Mouse (Mus musculus): ENCODE measurements around the gene Mad1l1.
"Not testable (repeated sequence)": the region's sequence is repeated elsewhere in the genome, so short reads cannot be mapped to it uniquely, and the experiment has no call there.

The Mad1l1 gene

DNA sequence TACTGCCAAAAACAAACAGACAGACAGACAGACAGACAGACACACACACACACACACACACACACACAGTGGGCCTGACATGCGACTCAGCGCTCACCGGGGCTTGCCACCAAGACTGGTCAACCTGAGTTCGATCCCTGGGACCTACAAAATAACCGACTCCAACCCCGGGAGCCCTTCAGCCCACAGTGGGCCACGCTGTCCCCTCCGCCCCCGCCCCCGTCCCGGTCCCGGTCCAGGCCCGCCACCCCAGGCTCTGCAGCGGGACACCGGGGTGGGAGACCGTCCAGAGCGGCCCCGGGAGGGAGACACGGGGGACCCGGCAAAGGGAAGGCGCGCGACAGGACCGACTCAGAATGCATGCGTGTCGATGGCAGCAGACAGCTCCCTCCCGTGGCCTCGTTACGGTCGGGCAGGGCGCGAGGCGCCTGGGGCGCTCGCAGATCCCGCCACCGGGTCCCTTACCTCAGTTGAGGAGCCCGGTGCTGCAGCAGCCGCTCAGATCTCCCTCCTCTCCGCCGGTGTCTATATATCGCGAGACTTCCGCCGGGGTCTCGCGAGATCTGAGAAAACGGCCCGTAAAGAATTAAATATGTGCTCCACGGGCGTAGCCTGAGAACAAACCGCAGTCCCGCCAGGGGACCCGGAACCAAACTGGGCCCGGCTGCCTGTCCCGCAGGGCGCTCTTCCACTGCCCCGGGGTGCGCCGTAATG is at the start of gene Mad1l1, which contains the start of gene Nudt1:
Gene Mad1l1 (minus strand): TSS at position 511 of the 714 bp plus-strand sequence.
Gene Nudt1 (plus strand): TSS at position 615 of the 714 bp plus-strand sequence.
- DNase-seq (ENCODE audit: low spot score in 2 of 2) = peak; percentile 94 to 96

DNA sequence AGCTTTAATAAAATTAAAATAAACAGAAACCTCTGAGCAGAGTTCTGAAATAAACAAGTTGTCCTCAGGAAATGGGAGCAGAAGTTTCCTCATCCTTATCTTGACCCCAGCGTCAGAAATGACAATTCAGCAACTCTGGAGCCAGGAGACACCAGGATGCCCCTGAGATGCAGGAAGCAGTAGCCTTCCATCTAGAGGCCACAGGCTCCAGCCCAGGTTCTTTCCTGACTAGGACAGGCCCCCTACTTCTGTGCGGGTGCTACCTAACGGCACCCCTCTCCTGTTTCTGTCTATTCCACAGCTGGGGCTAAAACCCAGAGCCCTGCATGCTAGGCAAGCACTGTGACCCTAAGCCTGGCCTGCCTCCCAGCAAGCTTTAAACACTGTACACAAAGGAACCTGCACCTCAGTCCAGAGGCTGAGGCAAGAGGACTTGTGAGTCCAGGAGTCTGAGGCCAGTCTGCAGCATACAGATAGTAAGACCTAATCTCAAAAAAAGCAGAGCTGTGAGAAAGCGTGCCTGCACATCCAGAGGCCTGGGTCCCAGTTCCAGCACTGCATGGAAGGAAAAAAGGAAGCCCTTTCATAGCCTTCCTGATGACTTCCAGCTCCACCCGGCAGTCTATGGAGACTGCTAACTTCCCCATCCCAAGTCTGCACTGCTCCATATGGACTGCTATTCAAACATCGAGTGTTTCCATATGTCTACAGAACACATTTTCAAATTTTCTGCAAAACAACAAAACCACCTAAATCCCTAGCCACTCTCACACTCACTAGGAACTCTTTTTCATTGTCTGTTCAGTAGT is 49.3 kb upstream of the Mad1l1 start:
- peak; percentile 36 to 47 for DNase-seq (ENCODE audit: low spot score in 2 of 2)

DNA sequence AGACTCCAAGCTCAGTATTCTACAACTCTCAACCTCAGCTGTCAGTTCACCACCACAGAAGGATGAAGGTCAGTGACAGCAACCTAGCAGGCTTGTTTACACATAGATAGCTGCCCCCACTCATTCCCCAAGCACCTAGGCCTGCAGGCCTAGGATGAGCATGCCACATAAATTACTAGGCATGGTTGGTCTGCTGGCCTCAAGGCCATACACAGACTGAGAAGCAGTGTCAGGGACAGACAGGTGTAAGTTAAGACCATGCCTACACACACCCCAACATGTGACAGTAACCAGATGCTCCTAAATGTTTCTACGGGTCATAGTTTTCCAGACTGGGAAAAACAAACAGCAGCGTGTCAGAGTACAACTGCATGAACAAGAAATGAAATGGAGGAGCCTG is 48.1 kb upstream of the Mad1l1 start:
- DNase-seq (ENCODE audit: low spot score in 2 of 2) = no peak

DNA sequence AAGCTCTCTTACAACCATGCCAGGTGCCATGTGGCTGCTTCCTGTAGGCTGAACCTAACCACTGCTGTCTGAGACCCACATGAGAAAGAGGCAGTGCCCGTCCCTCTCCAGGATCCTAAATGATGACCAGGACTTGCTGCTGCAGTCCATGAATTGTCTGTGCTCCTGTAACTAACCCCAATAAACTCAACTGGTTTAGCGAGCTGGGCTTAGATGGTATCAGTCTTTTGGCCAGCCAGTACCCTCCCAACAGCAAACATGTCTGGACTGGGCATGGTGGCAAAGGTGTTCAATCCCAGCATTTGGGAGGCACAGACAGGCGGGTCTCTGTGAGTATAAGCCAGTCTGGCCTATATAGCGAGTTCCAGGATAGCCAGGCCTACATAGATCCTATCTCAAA is 47.6 kb upstream of the Mad1l1 start:
- no peak for DNase-seq (ENCODE audit: low spot score in 2 of 2)

DNA sequence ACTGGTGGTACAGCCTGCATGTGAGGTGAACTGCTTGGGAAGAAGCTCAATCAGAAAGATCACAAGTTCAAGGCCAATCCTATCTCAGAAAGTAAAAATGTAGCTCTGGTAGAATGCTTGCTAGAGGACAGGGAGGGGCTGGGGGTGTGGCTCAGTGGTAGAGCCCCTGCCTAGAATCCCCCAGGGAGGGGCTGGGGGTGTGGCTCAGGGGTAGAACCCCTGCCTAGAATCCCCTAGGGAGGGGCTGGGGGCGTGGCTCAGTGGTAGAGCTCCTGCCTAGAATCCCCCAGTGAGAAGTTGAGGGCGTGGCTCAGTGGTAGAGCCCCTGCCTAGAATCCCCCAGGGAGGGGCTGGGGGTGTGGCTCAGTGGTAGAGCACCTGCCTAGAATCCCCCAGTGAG is 46.8 kb upstream of the Mad1l1 start:
- DNase-seq (ENCODE audit: low spot score in 2 of 2) = not testable (repeated sequence)

DNA sequence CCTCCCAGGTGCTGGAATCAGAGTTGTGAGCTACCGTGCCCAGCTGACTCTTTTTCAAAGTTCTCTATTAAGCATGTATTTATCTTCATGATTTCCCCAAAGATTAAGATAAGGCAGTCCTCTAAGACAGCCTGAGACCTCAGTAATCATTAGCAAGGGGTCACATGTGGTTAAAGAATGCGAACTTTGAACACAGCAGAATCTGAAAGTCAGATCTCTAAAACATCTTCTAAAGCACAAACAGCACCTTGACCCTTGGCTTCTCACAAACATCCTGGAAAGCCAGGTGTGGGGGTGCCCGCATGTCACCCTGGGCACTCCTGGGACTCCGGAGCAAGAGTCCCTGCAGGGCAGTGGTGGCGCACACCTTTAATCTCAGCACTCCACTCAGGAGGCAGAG is 43.1 kb upstream of the Mad1l1 start:
- DNase-seq (ENCODE audit: low spot score in 2 of 2) = no peak

DNA sequence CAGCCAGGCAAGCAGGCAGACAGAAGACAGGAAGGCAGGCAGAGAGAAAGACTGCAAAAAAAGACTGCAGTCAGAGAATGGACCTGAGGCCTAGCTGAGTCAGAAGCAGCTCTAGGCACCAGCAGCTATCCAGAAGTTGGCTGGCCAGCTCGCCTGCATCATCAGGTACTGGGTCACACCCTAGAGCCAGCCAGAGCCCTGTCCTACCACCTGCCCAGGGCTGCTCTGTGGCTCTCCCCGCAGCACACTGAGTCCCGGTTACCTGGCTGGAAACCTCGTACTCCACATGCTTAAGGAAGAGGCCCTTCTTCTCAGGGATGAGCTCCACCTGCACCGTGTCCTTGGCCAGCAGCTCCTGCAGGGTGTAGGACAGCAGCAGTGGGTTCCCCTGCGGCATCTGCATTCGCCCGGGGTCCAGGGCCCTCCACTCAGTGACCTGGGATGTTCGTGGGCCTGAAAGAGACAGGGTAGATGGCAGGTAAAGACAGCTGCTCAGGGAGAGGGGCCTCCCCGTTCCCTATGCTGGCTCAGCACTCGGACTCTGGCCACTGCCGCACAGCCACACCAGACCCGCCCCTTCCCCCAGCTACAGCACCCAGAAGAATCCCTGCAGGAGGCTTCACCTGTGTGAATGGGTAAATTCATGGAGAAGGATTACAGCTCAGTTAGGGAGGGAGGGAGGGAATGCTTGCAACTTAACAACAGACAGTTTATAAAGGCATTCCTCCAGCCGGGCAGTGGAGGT is 38.8 kb upstream of the Mad1l1 start:
- DNase-seq (ENCODE audit: low spot score in 2 of 2) = no peak

DNA sequence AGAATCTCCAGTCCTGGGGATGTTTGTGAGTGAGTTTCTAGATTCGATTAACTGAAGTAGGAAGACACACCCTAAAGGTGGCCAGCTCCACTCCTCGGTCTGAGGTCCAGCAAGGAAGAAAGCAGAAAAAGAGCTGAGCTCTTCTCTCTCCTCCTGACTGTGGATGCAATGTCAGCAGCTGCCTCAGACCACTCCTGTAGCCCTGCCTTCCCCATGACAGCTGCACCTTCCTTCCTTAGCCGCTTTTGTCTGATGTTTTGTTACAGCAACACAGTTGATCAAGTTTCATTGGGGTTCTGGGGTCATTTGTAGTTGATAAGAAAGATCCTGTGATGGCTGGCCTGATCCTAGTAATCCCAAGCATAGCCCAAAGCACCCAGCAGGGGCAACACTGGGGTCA is 36.1 kb upstream of the Mad1l1 start:
- DNase-seq (ENCODE audit: low spot score in 2 of 2) = no peak

DNA sequence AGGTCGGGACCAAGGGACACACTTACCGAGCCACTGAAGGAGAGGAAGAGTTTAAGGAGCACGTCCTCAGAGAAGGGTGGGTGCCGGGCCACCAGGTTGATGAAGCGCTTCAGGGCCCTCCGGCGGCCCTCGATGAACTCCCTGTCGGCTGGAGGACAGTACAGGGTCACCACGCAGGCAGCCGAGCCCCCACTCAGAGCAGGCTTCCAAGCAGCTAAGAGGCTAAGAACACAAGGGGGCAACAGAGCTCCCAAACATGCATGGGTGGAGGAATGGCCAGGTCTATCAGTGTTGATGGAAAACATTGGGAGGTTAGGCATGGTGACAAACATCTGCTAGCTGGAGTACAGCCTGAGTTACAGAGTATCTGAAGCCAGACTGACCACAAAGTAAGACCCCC is 34.6 kb upstream of the Mad1l1 start:
- DNase-seq (ENCODE audit: low spot score in 2 of 2) = no peak

DNA sequence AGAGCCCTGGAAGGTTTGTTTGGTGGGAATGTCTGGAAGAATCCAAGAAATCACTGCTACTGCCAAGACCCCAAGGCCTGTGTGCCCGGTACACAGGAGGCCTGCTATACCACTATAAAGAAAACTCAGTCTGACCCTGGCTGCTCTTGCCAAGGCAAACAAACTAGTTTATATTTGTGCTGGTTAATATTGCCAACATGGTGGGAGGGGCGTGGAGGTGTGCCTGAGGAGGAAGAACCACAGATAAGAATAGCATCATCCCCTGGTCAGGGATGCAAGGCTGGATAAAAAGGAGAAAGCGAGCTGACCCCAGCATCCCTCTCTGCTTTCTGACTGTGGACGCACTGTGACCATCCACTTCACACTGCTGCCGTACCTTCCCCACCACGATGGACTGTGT is 31.0 kb upstream of the Mad1l1 start:
- DNase-seq (ENCODE audit: low spot score in 2 of 2) = no peak

DNA sequence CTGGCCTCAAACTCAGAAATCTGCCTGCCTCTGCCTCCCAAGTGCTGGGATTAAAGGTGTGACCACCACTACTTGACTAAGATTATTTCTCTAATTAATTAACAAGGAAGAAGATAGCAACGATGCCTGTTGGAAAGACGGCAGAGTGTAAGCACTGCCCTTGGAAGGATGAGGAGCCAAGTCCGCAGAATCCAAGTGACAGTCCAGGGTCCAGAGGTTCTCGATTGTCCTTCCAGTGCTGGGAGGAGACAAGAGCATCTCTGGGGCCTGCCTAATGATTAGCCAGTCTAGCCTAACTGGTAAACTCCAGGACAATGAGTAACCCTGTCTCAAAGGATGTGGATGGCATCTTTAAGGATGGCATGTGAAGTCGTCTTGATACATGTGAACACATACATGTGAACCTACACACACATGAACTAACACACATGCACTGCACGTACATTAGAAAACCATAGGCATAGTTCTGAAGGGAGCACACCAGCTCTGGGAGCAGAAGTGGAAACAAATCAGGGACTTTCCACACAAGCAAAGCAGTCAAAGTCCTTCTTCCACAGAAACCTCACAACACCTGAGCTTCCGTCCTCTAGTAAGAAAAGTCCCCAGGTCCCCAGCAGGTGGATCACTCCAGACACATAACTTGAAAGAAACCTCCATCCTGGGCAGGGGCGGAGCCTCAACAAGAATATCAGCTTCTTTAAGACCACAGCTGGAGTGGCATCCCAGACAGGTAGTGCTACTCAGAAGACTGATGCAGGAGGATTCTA is 29.6 kb upstream of the Mad1l1 start:
- DNase-seq (ENCODE audit: low spot score in 2 of 2) = no peak

DNA sequence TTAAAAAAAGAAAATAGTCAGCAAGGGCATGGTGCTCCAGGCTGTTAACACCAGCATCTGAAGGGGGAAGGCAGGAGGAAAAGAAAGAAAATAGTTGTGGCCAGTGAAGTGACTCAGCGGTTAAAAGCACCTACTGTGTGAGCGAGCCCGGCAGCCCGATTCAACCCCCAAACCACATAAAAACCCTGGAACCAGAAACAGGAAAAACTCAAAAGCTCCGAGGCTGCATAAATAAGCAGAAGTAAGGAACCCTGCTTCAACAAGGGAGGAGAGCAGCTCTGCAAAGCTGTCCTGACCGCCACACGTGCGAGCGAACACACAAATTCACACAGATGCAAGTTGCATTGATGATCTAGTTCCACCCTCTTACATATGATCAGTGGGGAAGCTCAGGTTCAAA is 28.5 kb upstream of the Mad1l1 start:
- no peak for DNase-seq (ENCODE audit: low spot score in 2 of 2)

DNA sequence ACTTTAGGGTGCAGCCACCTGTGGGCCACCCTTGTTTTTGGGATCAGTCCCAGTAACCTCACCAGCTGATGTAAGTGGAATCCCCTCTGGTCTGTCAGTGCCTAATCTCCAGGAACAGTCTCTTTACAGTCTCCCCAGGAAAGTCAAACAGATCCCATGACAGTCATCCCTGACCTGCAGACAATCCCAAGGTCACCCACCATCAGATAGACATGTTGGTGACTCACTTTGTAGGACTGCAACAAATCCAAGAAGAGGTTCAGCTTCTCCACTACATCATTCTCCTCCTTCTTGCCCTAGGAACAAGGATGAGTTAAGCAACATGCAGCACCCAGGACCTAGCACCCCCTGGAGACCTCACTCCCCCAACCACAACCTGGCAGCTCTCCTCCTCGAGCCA is 24.7 kb upstream of the Mad1l1 start:
- DNase-seq (ENCODE audit: low spot score in 2 of 2) = no peak

DNA sequence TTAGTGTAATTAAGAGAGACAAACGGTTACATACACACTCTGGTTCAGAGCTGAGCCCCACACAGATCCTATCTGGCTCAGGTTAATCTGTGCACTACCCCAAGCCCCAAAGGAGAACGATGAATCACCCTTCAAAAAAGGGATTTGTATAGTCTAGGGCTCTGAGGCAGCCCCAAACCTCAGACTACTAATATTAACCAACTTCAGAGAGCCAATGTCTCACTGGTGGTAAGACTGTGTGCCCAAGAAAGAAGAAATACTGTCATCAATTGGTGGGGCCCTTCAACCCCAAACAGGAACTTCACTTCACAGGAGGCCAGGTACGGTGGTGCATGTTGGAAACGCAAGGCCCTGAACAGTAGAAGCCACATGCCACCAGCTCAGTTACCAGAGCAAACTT is 23.9 kb upstream of the Mad1l1 start:
- DNase-seq (ENCODE audit: low spot score in 2 of 2) = no peak

DNA sequence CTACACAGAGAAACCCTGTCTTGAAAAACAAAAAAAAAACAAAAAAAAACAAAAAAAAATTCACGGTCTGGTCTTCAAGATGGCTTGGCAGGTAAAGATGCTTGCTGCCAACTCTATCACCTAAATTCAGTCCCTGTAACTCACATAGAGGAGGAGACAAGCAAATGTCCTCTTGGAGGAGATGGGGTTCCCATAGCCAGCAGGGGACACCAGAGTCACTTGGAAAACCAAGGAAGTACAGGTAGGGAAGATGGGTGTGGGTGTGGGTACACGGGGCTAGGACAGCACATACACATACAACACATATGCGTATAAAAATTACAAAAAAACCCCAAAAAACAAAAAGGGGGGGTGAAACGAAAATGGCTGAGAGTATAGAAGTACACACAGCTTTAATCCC is 21.5 kb upstream of the Mad1l1 start:
- no peak for DNase-seq (ENCODE audit: low spot score in 2 of 2)

DNA sequence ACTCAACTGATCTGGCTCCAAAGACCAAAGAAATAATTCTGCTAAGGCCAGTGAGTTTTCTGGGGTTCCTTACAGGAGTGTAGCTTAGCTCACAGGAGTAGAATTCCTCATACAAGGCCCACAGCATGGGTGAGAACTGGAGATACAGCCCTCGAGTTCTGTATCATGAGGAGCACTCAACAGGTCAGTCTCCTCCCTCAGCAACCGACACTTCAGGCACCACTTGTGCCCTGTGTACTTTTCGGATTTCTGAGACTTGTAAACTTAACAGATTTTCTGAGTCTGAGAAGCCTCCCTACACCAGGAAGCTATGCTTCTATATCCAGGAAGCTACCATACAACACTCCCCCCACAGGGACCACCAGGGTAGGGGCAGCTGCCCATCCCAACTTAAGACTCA is 18.5 kb upstream of the Mad1l1 start:
- DNase-seq (ENCODE audit: low spot score in 2 of 2) = no peak

DNA sequence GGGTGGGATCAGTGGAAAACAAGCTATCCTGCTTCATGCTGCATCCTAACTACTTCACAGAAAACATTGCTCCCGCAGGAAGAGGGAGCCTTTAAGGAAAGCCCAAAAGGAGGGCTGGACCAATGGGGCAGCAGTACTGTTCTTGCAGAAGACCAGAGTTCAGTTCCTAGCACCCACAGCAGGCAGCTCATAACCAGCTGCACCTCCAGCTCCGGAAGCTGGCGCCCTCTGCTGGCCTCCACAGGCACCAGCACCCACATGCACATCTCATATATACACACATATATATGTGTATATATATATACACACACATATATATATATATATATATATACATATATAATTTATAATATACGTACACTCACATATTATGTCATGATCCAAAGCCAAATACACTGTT is 17.4 kb upstream of the Mad1l1 start:
- no peak for DNase-seq (ENCODE audit: low spot score in 2 of 2)

DNA sequence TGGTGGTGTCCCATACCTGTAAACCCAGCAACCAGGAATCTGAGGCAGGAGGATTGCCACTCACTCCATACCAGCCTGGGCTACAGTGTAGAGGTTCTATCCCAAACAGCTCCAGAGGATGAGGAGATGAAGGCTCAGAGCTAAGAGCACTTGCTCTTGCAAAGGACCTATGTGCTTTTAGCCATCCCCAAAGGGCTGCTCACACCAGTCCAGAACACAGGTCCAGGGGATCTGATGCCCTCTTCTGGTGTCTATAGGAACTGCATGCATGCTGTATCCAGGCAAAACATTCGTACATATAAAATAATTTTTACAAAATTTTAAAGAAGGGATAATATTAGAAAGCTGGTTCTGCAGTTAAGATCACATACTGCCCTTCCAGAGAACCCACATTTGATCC is 15.3 kb upstream of the Mad1l1 start:
- DNase-seq (ENCODE audit: low spot score in 2 of 2) = no peak

DNA sequence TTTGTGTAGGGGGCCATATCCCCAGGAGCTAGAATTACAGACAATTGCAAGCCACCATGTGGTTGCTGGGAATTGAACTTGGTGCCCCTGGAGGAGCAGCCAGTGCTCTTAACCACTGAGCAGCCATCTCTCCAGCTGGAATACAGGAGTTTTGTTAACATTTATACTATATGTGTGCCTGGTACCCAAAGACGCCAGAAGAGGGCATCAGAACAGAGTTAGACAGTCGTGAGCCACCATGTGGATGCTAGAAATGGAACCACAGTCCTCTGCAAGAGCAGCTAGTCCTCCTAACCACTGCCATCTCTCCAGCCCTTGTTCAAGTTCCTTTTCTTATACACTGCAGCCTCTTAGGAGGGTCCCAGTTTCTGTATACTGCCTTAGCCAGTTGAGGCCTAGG is 12.3 kb upstream of the Mad1l1 start:
- no peak for DNase-seq (ENCODE audit: low spot score in 2 of 2)

DNA sequence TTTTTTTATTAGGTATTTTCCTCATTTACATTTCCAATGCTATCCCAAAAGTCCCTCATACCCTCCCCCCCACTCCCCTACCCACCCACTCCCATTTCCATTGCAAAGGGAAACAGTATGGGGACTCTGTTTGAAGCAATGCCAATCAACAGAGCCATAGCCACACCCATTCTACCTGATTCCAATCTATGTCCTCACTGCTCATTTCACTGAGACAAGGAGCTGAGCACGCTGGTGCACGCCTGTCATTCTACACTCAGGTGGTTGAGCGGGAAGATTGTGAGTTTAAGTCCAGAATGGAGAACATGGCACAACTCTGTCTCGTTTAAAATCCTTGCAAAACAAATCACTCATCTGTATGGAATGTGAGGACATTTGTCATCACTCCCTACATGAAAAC is 11.2 kb upstream of the Mad1l1 start:
- no peak for DNase-seq (ENCODE audit: low spot score in 2 of 2)

DNA sequence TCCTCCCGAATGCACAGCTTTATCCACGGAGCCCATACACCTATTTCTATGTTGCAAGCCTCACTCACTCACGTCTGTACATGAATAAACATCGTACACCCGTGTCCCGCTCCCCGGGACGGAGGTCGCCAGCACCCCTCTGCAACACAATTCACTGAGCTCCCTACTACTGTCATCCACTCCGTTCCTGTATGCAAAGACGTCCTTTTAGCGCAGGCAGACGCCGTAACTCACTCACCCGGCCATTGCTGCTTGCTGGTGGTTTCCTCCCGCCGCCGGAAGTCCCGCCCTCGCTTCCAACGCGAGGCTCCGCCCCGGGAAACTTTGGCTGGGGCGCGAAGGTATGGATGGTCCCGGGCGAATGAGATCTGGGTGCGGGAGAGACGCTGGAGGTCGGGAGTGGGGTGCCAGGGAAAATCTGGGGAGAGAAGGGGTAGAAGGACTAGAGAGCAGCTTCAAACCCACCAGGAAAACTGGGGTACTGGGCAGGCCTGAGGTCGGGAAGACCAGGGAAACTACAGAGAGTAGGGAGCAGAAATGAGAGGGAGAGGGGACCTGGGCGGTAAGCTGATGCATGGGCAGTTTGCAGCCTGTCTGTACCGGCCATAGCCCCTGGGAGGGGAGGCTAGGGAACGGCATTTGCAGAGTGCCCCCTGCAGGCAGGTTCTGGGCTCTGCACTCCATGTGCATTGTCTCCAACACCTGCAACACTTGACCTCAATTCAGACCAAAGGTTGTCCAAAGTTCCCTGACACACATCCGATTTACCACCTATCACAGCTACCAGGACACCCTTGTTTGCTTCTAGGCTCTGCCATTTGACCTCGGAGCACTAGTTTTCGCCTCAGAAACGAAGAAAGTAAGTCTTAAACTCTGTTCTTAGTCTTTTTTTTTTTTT is 10.5 kb upstream of the Mad1l1 start, which contains the start of gene Mrm2:
Gene Mrm2 (minus strand): TSS at position 284 of the 898 bp plus-strand sequence.
- peak; percentile 80 to 84 for DNase-seq (ENCODE audit: low spot score in 2 of 2)

Measured in heart, adult 9 months (tissue).